Mouse (Mus musculus) layer of hippocampus, adult 2 months (tissue): ENCODE results near the gene Kcnmb2. TPM values are rescaled to one million over a fixed set of nuclear protein-coding genes. Genes with fewer than 3 reads are reported as not detected.
A peak's percentile ranks its signal among the peaks of the same experiment; 100 is the strongest.

Experiments used
- DNase-seq, 2 experiments: peaks; one replicate each; pipeline ENCODE4 v3.0.0; 2022; ENCODE audit warnings: low spot score in 2 of 2
- H3K27ac ChIP-seq: fragments of 200-600 bp; 2 replicates; pipeline ENCODE4 v1.8.1; 2022
- H3K4me3 ChIP-seq: fragments of 200-600 bp; 2 replicates; pipeline ENCODE4 v1.8.1; 2022; ENCODE audit warnings: mild to moderate bottlenecking
- CTCF ChIP-seq: fragments of 200-600 bp; conservative IDR thresholded peaks from 2 replicates; pipeline ENCODE4 v1.8.1; 2022; ENCODE audit warnings: antibody characterized with exemption, mild to moderate bottlenecking, moderate library complexity
- total RNA-seq, 2 experiments: library from RNA; stranded (reverse); gene quantifications; 2 replicates each; pipeline ENCODE4 v1.2.3; 2021

Kcnmb2 gene
- total RNA-seq, 2 experiments from 2014 or later, result 8.3 to 9.6 TPM

DNA sequence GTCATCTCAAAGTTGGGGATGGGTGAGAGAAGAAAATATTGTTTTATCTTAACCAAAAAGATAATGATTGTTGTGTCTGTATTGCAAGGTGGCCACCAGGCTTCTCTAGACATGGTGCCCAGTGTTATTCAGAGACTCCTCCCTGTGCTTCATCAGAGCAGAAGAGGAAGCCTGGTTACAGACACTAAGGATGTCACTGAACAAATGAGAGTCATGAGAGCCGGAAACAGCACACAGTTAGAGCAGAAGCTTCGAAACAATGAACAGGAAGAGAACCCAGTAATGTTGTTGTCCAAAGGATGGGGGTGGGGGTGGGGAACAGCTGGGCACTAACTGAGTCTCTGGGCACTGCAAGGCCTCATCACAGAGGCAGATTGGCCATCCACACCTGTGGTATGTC, 324.4 kb downstream of the Kcnmb2 start:
- DNase-seq, result no peak
- no peak for TF ChIP-seq CTCF
- H3K27ac ChIP-seq, result no peak overlapping the region
- no peak overlapping the region for H3K4me3 ChIP-seq

DNA sequence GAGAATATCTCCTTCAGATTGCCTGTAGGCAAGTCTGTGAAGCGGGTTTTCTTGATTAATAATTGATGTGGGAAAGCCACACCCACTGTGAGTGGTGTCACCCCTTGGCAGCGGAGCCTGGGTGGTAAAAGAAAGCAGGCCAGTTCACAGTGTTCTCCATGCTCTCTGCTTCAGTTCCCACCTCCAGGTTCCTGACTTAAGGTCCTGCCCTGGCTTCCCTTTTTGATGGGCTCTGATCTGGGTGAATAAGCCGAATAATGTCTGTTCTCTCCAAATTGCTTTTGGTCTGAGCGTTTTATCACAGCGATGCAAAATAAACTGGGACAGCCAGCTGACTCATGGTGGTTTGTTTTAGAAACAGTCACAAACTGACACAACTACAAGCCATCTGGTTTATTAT, 334.5 kb downstream of the Kcnmb2 start:
- peak in 1 of 2 experiments; percentile 27 for DNase-seq
- Histone ChIP-seq H3K4me3 (no peak overlapping the region), H3K27ac (peak overlapping the region; percentile 76)
- TF ChIP-seq CTCF, result no peak
